Mouse (Mus musculus) forebrain, embryonic 15.5 days (tissue): ENCODE measurements around the gene Xiap. TPM values are rescaled to one million over a fixed set of nuclear protein-coding genes. Genes with fewer than 3 reads are reported as not detected.

Experiments used
- ATAC-seq: fragments of 200-750 bp; cut with Nextera tagmentation; replicated peaks from 2 replicates; pipeline ENCODE4 v1.8.0; 2017; ENCODE audit warnings: mild to moderate bottlenecking, moderate TSS enrichment, moderate library complexity
- H3K27ac ChIP-seq: fragments of 300-500 bp; sonication (generic); replicated peaks from 2 replicates; pipeline ENCODE4 v1.5.1; 2015; ENCODE audit warnings: mild to moderate bottlenecking, inconsistent platforms
- H3K27me3 ChIP-seq: fragments of 300-500 bp; sonication (generic); 2 replicates; pipeline ENCODE4 v1.6.1; 2015; ENCODE audit warnings: inconsistent platforms
- H3K36me3 ChIP-seq: fragments of 300-500 bp; sonication (generic); 2 replicates; pipeline ENCODE4 v1.6.1; 2015; ENCODE audit warnings: mild to moderate bottlenecking, inconsistent platforms
- H3K4me1 ChIP-seq: fragments of 300-500 bp; sonication (generic); 2 replicates; pipeline ENCODE4 v1.6.1; 2015; ENCODE audit warnings: inconsistent platforms
- H3K4me2 ChIP-seq: fragments of 300-500 bp; sonication (generic); replicated peaks from 2 replicates; pipeline ENCODE4 v1.6.1; 2015; ENCODE audit warnings: mild to moderate bottlenecking, inconsistent platforms
- H3K4me3 ChIP-seq: fragments of 300-500 bp; sonication (generic); 2 replicates; pipeline ENCODE4 v1.5.1; 2015; ENCODE audit warnings: mild to moderate bottlenecking, inconsistent platforms
- H3K9ac ChIP-seq: fragments of 300-500 bp; sonication (generic); replicated peaks from 2 replicates; pipeline ENCODE4 v1.6.1; 2015; ENCODE audit warnings: mild to moderate bottlenecking, inconsistent platforms
- H3K9me3 ChIP-seq: fragments of 300-500 bp; sonication (generic); 2 replicates; pipeline ENCODE4 v1.6.1; 2016; ENCODE audit warnings: inconsistent platforms
- WGBS: fragments of 180-500 bp; shearing (Covaris S2); methylation state at CpG from one replicate; pipeline ENCODE4 v1.1.7; 2015; ENCODE audit warnings: mixed read lengths; 5-methylcytosine and 5-hydroxymethylcytosine counted together
- polyA plus RNA-seq: library from polyadenylated mRNA; unstranded; fragments of >200 nt; fragmentation: Nextera tagmentation; extraction: Ambion mirVana; gene quantifications from 2 replicates; pipeline ENCODE4 v1.2.1, GENCODE M21; 2015

Xiap gene
- polyA plus RNA-seq, 1 experiment from 2014 or later = 9.6 TPM

- ATAC-seq = no peak
- no peaks in the 10 kb centered on the region for H3K9me3 ChIP-seq
- H3K36me3 ChIP-seq = peaks cover 8% of the 10 kb centered on the region
- no peak overlapping the region for H3K4me3 ChIP-seq
- H3K4me2 ChIP-seq = no peak overlapping the region
- H3K27me3 ChIP-seq = no peaks in the 10 kb centered on the region
- H3K9ac ChIP-seq = no peak overlapping the region
- no peaks in the 10 kb centered on the region for H3K4me1 ChIP-seq
- H3K27ac ChIP-seq = no peak overlapping the region
- 62% methylated on average over 1 of the region's 1 CpGs for WGBS
These were observed 51.1 kb downstream of the Xiap start for GRCm38 (mm10) chrX:42110585-42110984.

DNA sequence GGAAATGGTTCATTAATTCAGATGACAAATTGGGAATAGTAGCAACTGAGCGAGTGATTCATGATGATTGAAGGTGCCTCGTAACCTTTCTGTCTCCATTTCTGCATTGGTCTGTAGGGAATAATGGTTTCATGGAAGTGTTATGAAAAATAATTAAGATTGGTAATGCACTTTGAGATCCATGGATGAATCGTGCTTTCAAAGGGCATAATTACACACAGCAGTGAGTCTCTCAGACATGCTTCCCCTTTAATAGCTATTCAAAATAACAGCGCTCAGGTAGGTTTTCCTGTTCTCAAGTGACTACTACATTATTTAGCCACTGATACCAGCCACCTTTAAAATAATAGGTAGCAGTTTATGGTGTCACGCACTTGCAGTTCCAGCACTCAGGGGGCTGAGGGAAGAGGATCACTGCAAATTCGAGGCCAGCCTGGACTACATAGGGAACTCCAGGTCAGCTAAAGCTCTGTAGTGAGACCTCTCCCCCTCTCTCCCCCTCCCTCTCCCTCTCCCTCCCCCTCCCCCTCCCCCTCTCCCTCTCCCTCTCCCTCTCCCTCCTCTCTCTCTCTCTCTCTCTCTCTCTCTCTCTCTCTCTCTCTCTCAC is 60.1 kb downstream of the Xiap start:
- H3K27ac ChIP-seq = no peak overlapping the region
- H3K4me2 ChIP-seq = no peak overlapping the region
- no peak overlapping the region for H3K4me3 ChIP-seq
- H3K27me3 ChIP-seq = no peaks in the 10 kb centered on the region
- ATAC-seq = no peak
- H3K9ac ChIP-seq = no peak overlapping the region
- no peaks in the 10 kb centered on the region for H3K4me1 ChIP-seq
- H3K36me3 ChIP-seq = no peaks in the 10 kb centered on the region
- H3K9me3 ChIP-seq = no peaks in the 10 kb centered on the region
- 72% methylated on average over 6 of the region's 6 CpGs for WGBS

DNA sequence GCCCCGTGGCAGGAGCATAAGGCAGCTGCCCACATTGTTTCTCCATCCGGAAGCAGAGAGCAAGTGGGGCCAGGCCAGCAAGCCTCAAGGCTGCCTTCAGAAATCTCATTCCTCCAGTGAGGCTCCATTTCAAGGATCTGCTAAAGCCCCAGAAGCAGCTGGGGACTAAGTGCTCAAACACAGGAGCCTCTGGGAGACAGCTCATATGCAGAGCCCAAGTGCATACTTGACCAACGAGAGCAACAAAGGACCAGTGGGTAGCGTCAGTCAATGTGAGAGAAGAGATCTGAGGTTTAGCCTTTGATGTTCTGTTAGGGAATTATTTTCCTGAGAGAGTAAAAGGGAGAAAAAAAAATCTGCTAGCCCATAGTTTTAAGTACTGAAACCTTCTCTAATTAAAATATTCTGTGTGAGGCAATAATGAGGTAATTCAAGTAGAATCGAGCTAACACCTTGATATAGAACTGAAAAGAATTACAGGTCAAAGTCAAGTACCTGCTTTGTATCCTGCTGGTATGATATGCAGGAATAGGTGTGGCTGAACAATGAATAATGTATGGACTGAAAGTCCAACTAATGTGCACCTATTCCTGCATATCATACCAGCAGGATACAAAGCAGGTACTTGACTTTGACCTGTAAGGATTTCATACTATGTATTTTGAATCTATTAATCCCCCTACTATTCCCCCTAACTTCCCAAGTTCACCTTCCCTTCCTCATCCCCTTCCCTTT is 65.7 kb downstream of the Xiap start:
- ATAC-seq = no peak
- Histone ChIP-seq H3K4me2 (no peak overlapping the region), H3K36me3 (no peaks in the 10 kb centered on the region), H3K9me3 (no peaks in the 10 kb centered on the region), H3K9ac (no peak overlapping the region), H3K4me1 (no peaks in the 10 kb centered on the region), H3K4me3 (no peak overlapping the region), H3K27me3 (no peaks in the 10 kb centered on the region), H3K27ac (no peak overlapping the region)
- WGBS = 78% methylated on average over 5 of the region's 5 CpGs

GRCm38 (mm10) chrX:42139882-42140281 is 80.4 kb downstream of the Xiap start:
- no peaks in the 10 kb centered on the region for H3K4me1 ChIP-seq
- no peak for ATAC-seq
- 78% methylated on average over 9 of the region's 9 CpGs for WGBS

DNA sequence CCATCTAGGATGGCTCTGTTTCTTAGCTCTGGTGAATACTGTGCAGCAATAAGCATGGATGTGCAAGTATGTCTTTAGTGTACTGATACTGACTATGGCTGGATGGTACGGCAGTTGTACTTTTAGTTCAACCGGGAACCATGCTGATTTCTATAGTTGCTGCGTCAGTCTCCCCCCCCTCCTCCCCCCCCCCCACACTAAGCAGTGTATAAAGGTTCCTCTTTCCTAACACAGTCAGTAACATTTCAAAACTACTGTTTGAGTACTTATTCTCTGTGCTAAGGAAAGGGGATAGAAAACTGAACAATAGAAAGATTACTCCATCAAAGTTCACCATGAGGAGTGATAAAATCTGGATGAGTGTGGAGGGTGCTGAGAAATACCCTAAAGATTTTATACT is 83.1 kb downstream of the Xiap start:
- H3K4me2 ChIP-seq = no peak overlapping the region
- H3K4me3 ChIP-seq = no peak overlapping the region
- H3K4me1 ChIP-seq = no peaks in the 10 kb centered on the region
- H3K27me3 ChIP-seq = no peaks in the 10 kb centered on the region
- no peak overlapping the region for H3K9ac ChIP-seq
- no peak overlapping the region for H3K27ac ChIP-seq
- ATAC-seq = no peak
- 83% methylated on average over 3 of the region's 3 CpGs for whole genome bisulfite sequencing
- no peaks in the 10 kb centered on the region for H3K36me3 ChIP-seq
- no peaks in the 10 kb centered on the region for H3K9me3 ChIP-seq

More at GRCm38 (mm10) chrX:42139882-42140281, 80.4 kb downstream of the Xiap start:
- no peak overlapping the region for H3K9ac ChIP-seq
- no peak overlapping the region for H3K4me2 ChIP-seq
- no peaks in the 10 kb centered on the region for H3K9me3 ChIP-seq
- no peaks in the 10 kb centered on the region for H3K36me3 ChIP-seq
- H3K27ac ChIP-seq = no peak overlapping the region
- H3K27me3 ChIP-seq = no peaks in the 10 kb centered on the region
- no peak overlapping the region for H3K4me3 ChIP-seq

GRCm38 (mm10) chrX:42143991-42144390 is 84.5 kb downstream of the Xiap start:
- WGBS = 80% methylated on average over 4 of the region's 4 CpGs

GRCm38 (mm10) chrX:42148016-42148451 is 88.6 kb downstream of the Xiap start:
- no peaks in the 10 kb centered on the region for H3K27me3 ChIP-seq
- 0 out of 2 replicates have a peak overlapping the region, but pooled peaks have one; percentile 81 for H3K27ac ChIP-seq
- no peaks in the 10 kb centered on the region for H3K36me3 ChIP-seq
- no peak for ATAC-seq
- no peak overlapping the region for H3K9ac ChIP-seq
- WGBS = 60% methylated on average over 5 of the region's 5 CpGs
- H3K4me1 ChIP-seq = 0 out of 2 replicates have a peak, but pooled peaks cover under 1% of the 10 kb centered on the region
- peak overlapping the region; percentile 42; the same call in 1 of the 2 replicates for H3K4me2 ChIP-seq
- no peaks in the 10 kb centered on the region for H3K9me3 ChIP-seq
- no peak overlapping the region for H3K4me3 ChIP-seq

More at GRCm38 (mm10) chrX:42143991-42144390, 84.5 kb downstream of the Xiap start:
- no peaks in the 10 kb centered on the region for H3K27me3 ChIP-seq
- no peak overlapping the region for H3K4me2 ChIP-seq
- no peak overlapping the region for H3K27ac ChIP-seq
- no peak overlapping the region for H3K9ac ChIP-seq
- H3K4me1 ChIP-seq = no peaks in the 10 kb centered on the region
- no peak for ATAC-seq
- H3K36me3 ChIP-seq = no peaks in the 10 kb centered on the region
- H3K9me3 ChIP-seq = no peaks in the 10 kb centered on the region
- H3K4me3 ChIP-seq = no peak overlapping the region

GRCm38 (mm10) chrX:42148788-42149556 is 89.5 kb downstream of the Xiap start, which contains the start of gene Stag2:
Gene Stag2, plus strand, starts transcription at chrX:42149317.
- Histone ChIP-seq H3K27me3 (no peaks in the 10 kb centered on the region), H3K9me3 (no peaks in the 10 kb centered on the region), H3K27ac (peak within 1 kb of the TSS; percentile 99), H3K4me2 (peak within 1 kb of the TSS; percentile 44), H3K9ac (peak within 1 kb of the TSS; percentile 90), H3K4me3 (peak within 1 kb of the TSS; percentile 63), H3K4me1 (peaks cover 8% of the 10 kb centered on the region; the same call in 1 of the 2 replicates), H3K36me3 (no peaks in the 10 kb centered on the region)
- peak; percentile 75 for ATAC-seq
- WGBS = 25% methylated on average over 74 of the region's 76 CpGs

DNA sequence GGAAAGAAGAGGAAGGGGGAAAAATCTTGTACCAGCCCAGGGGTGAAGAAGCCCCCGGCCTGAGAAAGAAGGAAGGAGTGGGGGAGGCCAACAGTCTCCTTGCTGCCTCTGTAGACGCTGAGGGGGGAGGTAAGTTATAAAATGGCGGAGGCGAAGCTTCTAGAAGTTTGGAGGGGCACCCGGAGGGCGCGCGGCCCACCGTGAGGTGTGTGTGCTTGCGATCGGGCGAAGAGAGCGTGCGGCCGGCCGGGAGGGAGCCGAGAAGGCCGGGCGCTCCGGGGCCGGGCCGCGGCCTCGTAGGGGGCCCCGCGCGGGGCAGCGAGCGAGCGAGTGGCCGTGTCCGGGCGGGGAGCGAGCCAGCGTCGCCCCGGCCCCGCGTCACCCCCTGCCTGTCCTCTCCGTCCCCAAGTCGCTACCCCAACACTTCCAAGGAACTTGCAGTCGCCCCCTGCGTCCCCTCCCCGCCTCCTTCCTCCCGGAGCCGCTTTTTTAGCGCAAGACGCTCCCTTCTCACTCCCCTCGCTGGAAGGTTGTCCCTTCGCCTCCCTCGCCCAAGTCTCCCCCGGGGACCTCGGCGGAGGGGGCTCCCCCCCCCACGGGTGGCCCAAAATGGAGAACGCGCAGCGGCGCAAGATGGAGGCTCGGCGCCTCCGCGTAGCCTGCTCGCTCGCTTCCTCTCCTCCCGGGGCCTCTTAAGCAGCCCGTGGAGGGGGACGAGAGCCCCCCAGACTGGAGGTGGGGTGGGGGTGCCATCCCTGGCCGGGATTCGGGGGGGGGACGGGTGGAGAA is 90.3 kb downstream of the Xiap start:
- Histone ChIP-seq H3K4me1 (peaks cover 12% of the 10 kb centered on the region; the same call in 1 of the 2 replicates), H3K27ac (peak overlapping the region; percentile 99), H3K4me2 (peak overlapping the region; percentile 44), H3K4me3 (peak overlapping the region; percentile 63), H3K9me3 (no peaks in the 10 kb centered on the region), H3K9ac (peak overlapping the region; percentile 90), H3K27me3 (no peaks in the 10 kb centered on the region), H3K36me3 (no peaks in the 10 kb centered on the region)
- 28% methylated on average over 47 of the region's 71 CpGs for WGBS
- ATAC-seq = peak; percentile 66

DNA sequence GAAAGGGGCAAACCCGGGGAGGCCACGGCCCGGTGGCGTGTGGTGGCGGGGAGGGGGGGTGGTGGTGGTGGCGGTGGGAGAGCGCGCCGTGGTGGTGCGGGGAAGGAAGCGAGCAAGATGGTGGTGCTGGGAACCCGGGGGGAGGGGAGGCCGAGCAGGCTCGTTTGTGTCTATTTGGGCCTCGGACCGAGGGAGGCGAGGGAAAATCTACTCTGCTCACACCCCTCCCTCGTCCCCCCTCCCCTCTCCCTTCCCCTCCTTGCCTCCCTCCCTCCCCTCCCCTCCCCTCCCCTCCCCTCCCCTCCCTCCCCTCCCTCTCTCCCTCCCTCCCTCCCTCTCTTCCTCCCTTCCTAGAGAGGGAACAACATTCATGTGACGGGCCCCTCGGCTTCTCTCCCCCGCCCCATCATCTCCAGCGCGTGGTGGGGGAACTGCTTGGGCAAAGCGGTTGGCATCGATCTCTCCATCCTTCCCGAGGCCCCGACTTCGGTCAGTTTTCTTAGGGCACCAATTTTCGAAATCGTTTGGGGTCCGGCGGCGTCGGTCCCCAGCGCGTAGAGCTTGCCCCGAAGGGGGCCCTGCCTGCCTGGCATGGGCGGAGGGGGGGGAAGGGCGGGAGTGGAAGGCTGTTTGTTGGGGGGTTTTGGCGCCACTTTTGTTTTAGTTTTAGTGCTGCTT is 91.0 kb downstream of the Xiap start:
- H3K4me2 ChIP-seq = peak overlapping the region; percentile 44
- 16% methylated on average over 28 of the region's 40 CpGs for WGBS
- peak; percentile 85 for ATAC-seq
- peak overlapping the region; percentile 99 for H3K27ac ChIP-seq
- peaks cover 12% of the 10 kb centered on the region; the same call in 1 of the 2 replicates for H3K4me1 ChIP-seq
- no peaks in the 10 kb centered on the region for H3K27me3 ChIP-seq
- H3K9me3 ChIP-seq = no peaks in the 10 kb centered on the region
- H3K4me3 ChIP-seq = peak overlapping the region; percentile 63
- H3K36me3 ChIP-seq = no peaks in the 10 kb centered on the region
- peak overlapping the region; percentile 90 for H3K9ac ChIP-seq
